Mouse (Mus musculus) layer of hippocampus, adult 2 months (tissue): ENCODE measurements around the gene Zfp108. TPM values are rescaled to one million over a fixed set of nuclear protein-coding genes. Genes with fewer than 3 reads are reported as not detected.

ENCODE experiments used
- DNase-seq, 2 experiments: peaks; one replicate each; pipeline ENCODE4 v3.0.0; 2022; ENCODE audit warnings: low spot score in 2 of 2
- H3K27ac ChIP-seq: fragments of 200-600 bp; 2 replicates; pipeline ENCODE4 v1.8.1; 2022
- H3K4me3 ChIP-seq: fragments of 200-600 bp; 2 replicates; pipeline ENCODE4 v1.8.1; 2022; ENCODE audit warnings: mild to moderate bottlenecking
- CTCF ChIP-seq: fragments of 200-600 bp; conservative IDR thresholded peaks from 2 replicates; pipeline ENCODE4 v1.8.1; 2022; ENCODE audit warnings: antibody characterized with exemption, mild to moderate bottlenecking, moderate library complexity
- long read RNA-seq, 2 experiments: library from polyadenylated mRNA; stranded (forward); transcript quantifications; one replicate each; pipeline ENCODE4 v2.0.0; 2021; ENCODE audit warnings: borderline mapping rate in 2 of 2
- total RNA-seq, 2 experiments: library from RNA; stranded (reverse); gene quantifications; 2 replicates each; pipeline ENCODE4 v1.2.3; 2021

The Zfp108 gene
- 1 to 10 TPM; 8.0 to 8.6 TPM for total RNA-seq
- long read RNA-seq, experiment 1, partial matches to known transcripts: 3 of 4 reads
- long read RNA-seq, experiment 1, other reads (novel, unspliced or antisense): 0 of 4 reads
- long read RNA-seq, experiment 2, partial matches to known transcripts: 2 of 11 reads
- long read RNA-seq, experiment 2, other reads (novel, unspliced or antisense): 8 of 11 reads

DNA sequence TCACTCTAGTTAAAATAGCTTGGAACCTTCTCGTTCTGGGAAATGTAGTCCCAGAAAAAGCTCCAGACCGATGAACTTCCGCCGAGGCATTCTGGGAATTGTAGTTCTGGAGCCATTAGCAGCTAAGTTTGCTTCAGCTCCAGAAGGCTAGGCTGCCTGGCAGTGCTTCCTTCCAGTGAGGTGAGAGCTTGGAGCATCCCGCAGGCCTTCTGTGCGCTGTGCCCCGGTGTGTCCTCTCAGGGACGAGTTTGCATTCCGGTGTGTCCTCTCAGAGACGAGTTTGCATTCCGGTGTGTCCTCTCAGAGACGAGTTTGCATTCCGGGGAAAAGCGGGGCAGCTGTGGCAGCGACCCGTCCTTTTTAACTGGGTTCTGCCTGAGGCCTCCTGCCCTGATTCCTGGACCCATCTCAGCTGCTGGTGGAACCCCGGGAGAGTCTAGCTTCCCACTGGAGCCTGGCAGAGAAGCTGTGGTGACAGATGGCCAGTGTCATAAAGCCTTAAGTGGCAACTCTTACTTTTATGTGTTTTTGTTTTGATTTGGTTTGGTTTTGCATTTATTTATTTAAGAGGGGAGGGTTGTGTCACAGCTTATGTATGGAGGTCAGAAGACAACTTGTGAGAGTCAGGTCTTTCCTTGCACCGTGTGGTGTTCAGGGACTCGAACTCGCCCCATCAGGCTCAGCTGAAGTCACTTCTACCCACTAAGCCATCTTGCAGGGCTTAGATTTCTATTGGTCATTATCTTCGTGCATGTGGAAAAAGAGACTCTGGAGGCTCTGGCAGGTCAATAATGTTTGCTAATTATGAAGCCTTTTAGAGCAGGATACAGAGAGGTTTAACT, at the start of gene Zfp108:
Zfp108 (plus strand) TSS at position 162 of the 842 bp plus-strand sequence.
- DNase-seq: peak; percentile 84 to 93
- Histone ChIP-seq H3K4me3 (peak within 1 kb of the TSS; percentile 65), H3K27ac (peak within 1 kb of the TSS; percentile 81)
- TF ChIP-seq CTCF: no peak

DNA sequence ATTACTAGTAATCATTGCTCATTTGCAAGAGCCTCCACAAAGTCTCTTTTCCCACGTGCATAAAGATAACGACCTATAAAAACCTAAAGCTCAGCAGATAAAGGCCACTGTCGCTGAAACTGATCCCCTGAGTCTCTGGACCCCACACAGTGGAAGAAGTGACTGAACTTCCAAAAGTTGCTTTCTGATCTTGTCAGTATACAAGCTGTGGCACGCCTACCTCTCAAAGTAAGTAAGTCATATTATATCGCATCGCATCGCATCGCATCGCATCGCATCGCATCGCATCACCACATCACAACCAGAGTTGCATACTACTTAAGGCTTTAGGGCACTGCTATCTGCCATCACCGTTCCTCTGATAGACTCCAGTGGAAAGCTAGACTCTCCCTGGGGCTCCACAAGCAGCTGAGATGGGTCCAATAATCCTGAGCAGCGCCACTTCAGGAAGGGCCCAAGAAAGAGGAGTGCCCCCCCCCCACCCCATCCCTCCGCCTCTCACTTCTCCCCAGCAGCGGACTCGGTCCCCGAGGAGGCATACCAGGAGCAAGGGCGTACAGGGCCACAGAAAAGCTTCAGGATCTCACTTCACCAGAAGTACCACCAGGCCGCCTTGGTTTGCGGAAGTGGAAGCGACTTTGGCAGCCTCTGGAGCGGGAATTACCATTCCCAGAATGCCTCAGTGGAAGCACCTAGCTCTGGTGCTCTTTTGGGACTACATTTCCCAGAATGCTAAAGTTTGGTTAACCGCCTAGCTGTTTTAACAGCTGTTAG, 46.9 kb upstream of the Zfp108 start:
- peak overlapping the region; percentile 60; the same call in 1 of the 2 replicates for H3K27ac ChIP-seq

DNA sequence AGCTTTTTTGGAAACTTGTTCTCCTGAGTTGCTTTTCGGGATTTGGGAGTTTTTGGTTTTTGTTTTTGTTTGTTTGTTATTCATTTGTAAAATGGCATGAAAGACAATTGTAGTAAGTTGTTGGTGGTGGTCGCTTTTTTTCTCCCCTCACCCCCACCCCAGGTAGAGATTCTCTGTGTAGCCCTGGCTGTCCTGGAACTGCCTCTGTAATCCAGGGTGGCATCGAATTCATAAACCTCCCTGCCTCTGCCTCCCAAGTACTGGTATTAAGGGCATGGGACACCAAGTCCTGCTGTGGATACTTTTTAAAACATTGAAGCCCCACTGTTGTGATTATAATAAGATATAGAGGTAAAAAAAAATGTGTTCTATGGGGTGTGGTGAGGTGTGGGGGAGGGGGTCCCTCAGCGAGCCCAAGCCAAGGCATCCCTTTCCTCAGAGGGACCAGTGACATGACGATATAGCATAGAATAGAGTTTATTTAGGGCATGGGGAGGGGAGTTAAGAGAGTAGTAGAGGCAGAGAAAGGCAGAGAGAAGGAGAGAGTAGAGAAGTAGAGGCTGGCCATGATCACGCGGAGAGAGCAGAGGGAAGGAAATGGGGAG, 46.2 kb upstream of the Zfp108 start:
- Histone ChIP-seq H3K4me3 (peak overlapping the region; percentile 65), H3K27ac (peak overlapping the region; percentile 60; the same call in 1 of the 2 replicates)
- no peak for DNase-seq
- no peak for TF ChIP-seq CTCF

More for the DNA sequence above, 46.9 kb upstream of the Zfp108 start:
- DNase-seq: peak; percentile 77 to 78
- no peak; the same call in none of the 2 replicates for TF ChIP-seq CTCF
- H3K4me3 ChIP-seq: peak overlapping the region; percentile 65

DNA sequence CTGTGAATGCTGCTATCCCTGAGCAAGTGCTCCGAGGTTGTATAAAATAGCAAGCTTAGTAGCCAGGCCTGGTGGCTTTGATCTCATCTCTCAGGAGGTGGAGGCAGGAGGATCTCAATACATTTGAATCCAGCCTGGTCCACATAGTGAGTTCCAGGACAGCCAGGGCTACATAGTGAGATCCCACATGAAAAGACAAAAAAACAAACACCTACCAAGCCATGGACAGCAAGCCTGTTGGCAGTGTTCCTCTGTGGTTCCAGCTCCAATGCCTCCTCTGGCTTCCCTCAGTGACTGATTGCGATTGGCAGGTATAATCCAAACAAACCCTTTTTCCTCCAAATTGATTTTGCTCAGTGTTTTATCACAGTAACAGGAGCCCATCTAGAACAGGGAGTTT, 44.3 kb upstream of the Zfp108 start:
- no peak overlapping the region for H3K4me3 ChIP-seq
- DNase-seq: no peak
- no peak for TF ChIP-seq CTCF
- no peak overlapping the region for H3K27ac ChIP-seq

DNA sequence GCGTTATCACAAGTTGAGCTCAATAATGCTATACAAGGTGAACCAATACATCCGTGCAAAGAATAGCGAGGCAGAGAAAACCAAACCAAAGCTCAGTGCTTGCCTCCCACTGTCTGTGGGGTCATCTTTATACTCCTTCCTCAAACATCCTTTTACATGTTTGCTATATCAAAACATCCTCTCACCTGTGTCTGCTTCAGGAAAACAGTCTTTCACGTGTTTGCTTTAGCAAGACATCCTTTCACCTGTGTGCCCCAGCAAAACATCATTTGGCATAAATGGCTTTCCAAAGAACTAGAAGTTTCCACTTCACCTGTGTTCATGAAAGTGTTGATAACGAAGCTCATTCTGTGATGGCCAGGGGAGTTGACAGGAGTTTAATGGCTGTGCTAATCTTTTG, 43.3 kb upstream of the Zfp108 start, which contains the start of gene Zfp111:
Zfp111 (minus strand) TSS at position 101 of the 400 bp plus-strand sequence.
- no peak within 1 kb of the TSS for H3K27ac ChIP-seq
- H3K4me3 ChIP-seq: no peak within 1 kb of the TSS
- DNase-seq: no peak
- no peak for TF ChIP-seq CTCF

DNA sequence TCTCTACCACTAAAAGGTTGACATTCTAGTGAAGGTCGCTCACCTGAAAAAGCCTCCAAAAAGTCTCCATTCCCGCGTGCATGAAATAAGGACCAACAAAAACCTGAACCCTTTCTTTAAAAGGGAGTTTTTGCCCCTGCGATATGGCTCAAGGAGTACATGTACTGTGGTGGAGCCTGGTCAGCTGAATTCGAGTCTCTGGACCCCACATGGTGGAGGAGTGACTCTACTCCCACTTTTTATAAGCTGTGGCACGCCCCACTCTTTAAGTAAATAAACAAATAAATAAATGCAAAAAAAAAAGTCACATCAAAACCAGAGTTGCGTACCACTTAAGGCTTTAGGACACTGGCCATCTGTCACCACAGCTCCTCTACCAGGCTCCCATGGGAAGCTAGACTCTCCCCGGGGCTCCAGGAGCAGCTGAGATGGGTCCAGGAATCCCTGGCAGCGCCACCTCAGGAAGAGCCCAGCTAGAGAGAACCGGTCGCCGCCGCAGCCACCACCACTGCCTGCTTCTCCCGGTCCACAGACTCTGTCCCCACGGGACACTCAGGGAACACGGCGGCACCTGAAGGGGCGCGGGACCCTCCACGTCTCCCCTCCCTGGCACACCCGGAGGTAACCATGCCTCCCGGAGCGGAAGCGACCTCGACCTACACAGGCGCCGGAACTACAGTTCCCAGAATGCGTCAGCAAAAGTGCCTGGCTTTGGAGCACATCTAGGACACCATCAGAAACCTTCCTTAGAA, 17.4 kb upstream of the Zfp108 start, which contains the start of gene Zfp109:
Zfp109 (minus strand) TSS at position 521 of the 752 bp plus-strand sequence.
- peak; percentile 69 to 71 for DNase-seq
- H3K27ac ChIP-seq: peak within 1 kb of the TSS; percentile 86
- peak within 1 kb of the TSS; percentile 78 for H3K4me3 ChIP-seq
- TF ChIP-seq CTCF: peak; percentile 31; the same call in 1 of the 2 replicates

DNA sequence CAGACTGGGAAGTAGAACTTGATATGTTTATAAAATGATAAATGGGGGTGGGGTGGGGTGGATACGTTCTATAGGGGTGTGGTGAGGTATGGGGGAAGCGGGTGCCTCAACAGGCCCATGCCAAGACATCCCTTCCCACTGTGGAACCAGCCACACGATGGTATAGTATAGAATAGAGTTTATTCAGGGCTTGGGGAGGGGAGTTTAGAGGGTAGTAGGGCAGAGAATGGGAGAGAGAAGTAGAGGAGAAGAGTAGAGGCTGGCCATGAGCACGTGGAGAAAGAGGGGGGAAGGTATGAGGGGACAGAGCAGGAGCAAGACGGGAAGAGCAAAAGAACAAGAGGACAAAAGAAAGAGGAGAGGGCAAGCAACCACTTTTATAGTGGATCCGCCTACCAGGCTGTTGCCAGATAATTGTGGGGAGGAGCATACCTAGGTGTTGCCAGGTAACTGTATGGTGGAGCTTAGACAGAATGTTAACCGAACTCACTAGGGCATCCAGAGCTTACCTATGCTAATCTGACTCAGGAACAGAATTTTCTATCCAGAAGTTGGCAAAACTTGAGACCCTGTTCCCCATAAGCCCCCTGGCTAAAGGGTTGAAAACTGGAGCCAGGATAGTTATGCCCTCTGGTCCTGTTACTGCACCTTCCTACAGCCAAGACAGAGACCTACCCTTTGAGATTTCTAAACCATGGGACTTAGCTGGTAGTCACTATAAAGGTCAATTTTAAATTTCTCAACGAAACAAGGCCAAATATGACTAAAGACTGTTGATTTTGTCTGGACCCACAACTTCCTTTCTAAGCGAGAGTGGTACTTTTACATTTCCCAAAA, 597 bp upstream of the Zfp108 start:
- Histone ChIP-seq H3K27ac (peak overlapping the region; percentile 81), H3K4me3 (peak overlapping the region; percentile 65)
- no peak for DNase-seq
- no peak for TF ChIP-seq CTCF

DNA sequence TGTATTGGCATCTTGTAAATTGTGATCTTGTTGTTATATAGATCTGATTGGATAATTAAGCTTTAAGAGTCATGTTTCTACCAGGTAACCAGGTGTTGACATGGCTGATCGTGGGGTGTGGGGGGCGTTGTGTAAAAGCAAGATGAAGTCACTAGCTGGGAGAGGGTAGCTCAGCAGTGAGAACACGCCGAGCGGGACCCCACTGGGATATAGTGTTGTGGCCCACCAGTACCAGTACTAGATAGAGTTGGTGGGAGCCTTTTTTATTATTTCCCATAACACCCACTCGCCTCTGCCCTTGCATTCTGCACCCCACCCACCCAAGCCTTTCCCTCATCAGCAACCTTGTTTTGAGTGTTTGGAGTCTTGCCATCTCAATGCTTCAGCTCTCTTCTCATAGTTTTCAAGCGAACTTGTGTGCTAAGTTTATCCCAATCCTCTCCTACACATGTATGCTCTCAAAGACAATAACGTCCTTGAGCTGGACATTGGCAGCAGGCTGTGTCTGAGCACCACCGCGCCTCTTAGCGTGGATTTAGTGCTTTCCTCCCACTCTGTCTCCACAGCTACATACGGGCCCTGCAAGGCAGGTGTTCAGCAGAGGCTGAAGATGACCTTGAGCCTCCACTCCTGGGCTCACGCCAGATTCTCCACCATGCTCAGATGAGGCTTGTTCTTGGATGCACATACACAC, 4.9 kb downstream of the Zfp108 start:
- no peak overlapping the region for H3K27ac ChIP-seq
- TF ChIP-seq CTCF: no peak
- no peak overlapping the region for H3K4me3 ChIP-seq
- DNase-seq: no peak

DNA sequence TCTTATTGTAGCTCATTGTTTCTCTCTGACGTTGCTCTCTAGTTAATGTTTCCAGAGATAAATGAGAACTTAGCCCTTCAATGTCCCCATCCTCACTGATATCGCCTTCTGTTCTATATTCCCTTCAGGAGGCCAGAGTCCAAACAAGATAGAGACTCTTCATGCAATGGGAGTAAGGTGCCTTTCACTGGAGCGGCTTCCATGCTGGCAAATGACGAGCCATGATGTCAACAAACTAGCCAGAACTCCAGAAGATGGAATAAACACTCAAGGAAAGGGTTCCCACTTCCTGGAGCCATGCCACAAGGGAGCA, 5.4 kb downstream of the Zfp108 start:
- DNase-seq: no peak
- Histone ChIP-seq H3K4me3 (no peak overlapping the region), H3K27ac (no peak overlapping the region)
- no peak for TF ChIP-seq CTCF
